Mouse (Mus musculus): ENCODE measurements around the gene Saa3. TPM values are rescaled to one million over a fixed set of nuclear protein-coding genes. Genes with fewer than 3 reads are reported as not detected.

The Saa3 gene
- not detected for polyA plus RNA-seq (2017; shearing (Covaris generic))

GRCm38 (mm10) chr7:46715600-46715999, at the start of gene Saa3:
TSS of gene Saa3 (minus strand) at chr7:46715700.

GRCm38 (mm10) chr7:46751490-46751889, 36.0 kb upstream of the Saa3 start, which contains the start of gene Saa2:
TSS of gene Saa2 (plus strand) at chr7:46751790.

GRCm38 (mm10) chr7:46742880-46743279, 27.4 kb upstream of the Saa3 start, which contains the start of gene Saa1:
TSS of gene Saa1 (minus strand) at chr7:46742980.

GRCm38 (mm10) chr7:46732458-46732857, 17.0 kb upstream of the Saa3 start, which contains the start of gene Saa4:
TSS of gene Saa4 (minus strand) at chr7:46732603.

GRCm38 (mm10) chr7:46710390-46710844, 5.1 kb downstream of the Saa3 start, which contains the start of gene Saal1:
TSS of gene Saal1 (minus strand) at chr7:46710680.

GRCm38 (mm10) chr7:46672160-46672672, 43.3 kb downstream of the Saa3 start, which contains the start of gene Tph1:
TSS of gene Tph1 (minus strand) at chr7:46672537.

Other genes starting within 250 kb of the Saa3 start
- 19.9 TPM for gene Sergef, start 75.9 kb downstream of the Saa3 start, polyA plus RNA-seq (2017; shearing (Covaris generic))
- gene Tph1, start 43.2 kb downstream of the Saa3 start, polyA plus RNA-seq (2017; shearing (Covaris generic)), result not detected
- gene Saal1, start 5.0 kb downstream of the Saa3 start, polyA plus RNA-seq (2017; shearing (Covaris generic)), result 13.6 TPM
- not detected for gene Saa4, start 16.9 kb upstream of the Saa3 start, polyA plus RNA-seq (2017; shearing (Covaris generic))
- 0.51 TPM for gene Saa1, start 27.3 kb upstream of the Saa3 start, polyA plus RNA-seq (2017; shearing (Covaris generic))
- gene Saa2, start 36.1 kb upstream of the Saa3 start, polyA plus RNA-seq (2017; shearing (Covaris generic)), result not detected
- gene Hps5, start 80.4 kb upstream of the Saa3 start, polyA plus RNA-seq (2017; shearing (Covaris generic)), result 36.6 TPM
- 45.1 TPM for gene Gtf2h1, start 80.4 kb upstream of the Saa3 start, polyA plus RNA-seq (2017; shearing (Covaris generic))
- 980 TPM for gene Ldha, start 125.8 kb upstream of the Saa3 start, polyA plus RNA-seq (2017; shearing (Covaris generic))
- gene Ldhc, start 145.5 kb upstream of the Saa3 start, polyA plus RNA-seq (2017; shearing (Covaris generic)), result not detected
- gene Tsg101, start 204.3 kb upstream of the Saa3 start, polyA plus RNA-seq (2017; shearing (Covaris generic)), result 113 TPM
- 5.5 TPM for gene Uevld, start 242.8 kb upstream of the Saa3 start, polyA plus RNA-seq (2017; shearing (Covaris generic))